Mouse (Mus musculus) Patski (cell line): ENCODE data around the gene P4hb. TPM values are rescaled to one million over a fixed set of nuclear protein-coding genes. Genes with fewer than 3 reads are reported as not detected.

Experiments used
- ATAC-seq: fragments of 100-300 bp; one replicate; pipeline ENCODE4 v1.8.0; 2021
- CTCF ChIA-PET: fragments of 350-600 bp; sonication (Branson Sonifier 250); formaldehyde crosslinking; loops from one replicate; lab custom pipeline; 2022; ENCODE audit warnings: inconsistent platforms; lab: Charles Lee
- POLR2A ChIA-PET: fragments of 350-600 bp; sonication (Branson Sonifier 250); formaldehyde crosslinking; loops from one replicate; lab custom pipeline; 2022; ENCODE audit warnings: antibody characterized with exemption, inconsistent platforms; lab: Charles Lee
- DNase-seq: peaks from one replicate; pipeline ENCODE4 v3.0.0-alpha.2; 2011; ENCODE audit warnings: low read depth, low spot score
- H3K27me3 ChIP-seq: fragments of 371-371 bp; one replicate; pipeline ENCODE4 v1.5.1; 2021
- CTCF ChIP-seq: fragments of 100-300 bp; IDR thresholded peaks from one replicate; pipeline ENCODE4 v1.5.1; 2021
- in situ Hi-C: fragments of 300-500 bp; cut with MboI; formaldehyde crosslinking; loops from 3 replicates; pipeline ENCODE4 v1.11.1; 2018; ENCODE audit warnings: low pct_unique_long_range_greater_than_20kb, mixed read lengths
- polyA plus RNA-seq: library from polyadenylated mRNA; unstranded; gene quantifications from one replicate; pipeline ENCODE4 v1.2.3, GENCODE M21; 2021

Gene P4hb
- polyA plus RNA-seq, 1 experiment from 2014 or later: 661 TPM

- ATAC-seq (no peak), DNase-seq (no peak)
- TF ChIP-seq CTCF: no peak
- ChIA-PET POLR2A (no interaction called here), CTCF (no interaction called here)
- H3K27me3 ChIP-seq: peaks cover 49% of the 10 kb centered on the region
- in situ Hi-C loops: no loop called here
Observed at GRCm38 (mm10) chr11:120530085-120530964, 42.7 kb downstream of the P4hb start, which contains the start of gene Gcgr. Gene Gcgr (plus strand): TSS chr11:120530699.

GRCm38 (mm10) chr11:120528903-120529302 lies 44.1 kb downstream of the P4hb start:
- DNase-seq (no peak), ATAC-seq (no peak)
- TF ChIP-seq CTCF: no peak
- CTCF ChIA-PET: no interaction called here
- in situ Hi-C loops: no loop called here
- peaks cover 39% of the 10 kb centered on the region for H3K27me3 ChIP-seq
- POLR2A ChIA-PET: no interaction called here

GRCm38 (mm10) chr11:120527690-120528354 lies 45.2 kb downstream of the P4hb start:
- ChIA-PET CTCF (no interaction called here), POLR2A (no interaction called here)
- in situ Hi-C loops: no loop called here
- peaks cover 37% of the 10 kb centered on the region for H3K27me3 ChIP-seq
- DNase-seq (no peak), ATAC-seq (no peak)
- TF ChIP-seq CTCF: no peak

- in situ Hi-C loops: no loop called here
- DNase-seq: no peak
- ChIA-PET POLR2A (no interaction called here), CTCF (no interaction called here)
- no peak for ATAC-seq
- H3K27me3 ChIP-seq: peaks cover 25% of the 10 kb centered on the region
- no peak for TF ChIP-seq CTCF
Observed at GRCm38 (mm10) chr11:120525959-120526358, 47.1 kb downstream of the P4hb start.

- peaks cover 2% of the 10 kb centered on the region for H3K27me3 ChIP-seq
- DNase-seq (no peak), ATAC-seq (no peak)
- POLR2A ChIA-PET: interaction anchor here (0.8 kb wide), 1 partner anchor 22 kb away, joined by 3 read pairs; no protein-coding TSS in a partner anchor
- CTCF ChIA-PET: interaction anchor here (1.2 kb wide), 1 partner anchor 20 kb away, joined by 4 read pairs; no protein-coding TSS in a partner anchor
- in situ Hi-C loops: no loop called here
- TF ChIP-seq CTCF: no peak
Observed at GRCm38 (mm10) chr11:120522581-120522980, 50.5 kb downstream of the P4hb start.

GRCm38 (mm10) chr11:120520967-120521540 lies 52.0 kb downstream of the P4hb start:
- no peaks in the 10 kb centered on the region for H3K27me3 ChIP-seq
- POLR2A ChIA-PET: no interaction called here
- in situ Hi-C loops: no loop called here
- DNase-seq (no peak), ATAC-seq (no peak)
- CTCF ChIA-PET: interaction anchor here (1.1 to 1.8 kb wide), 3 partner anchors 13 to 33 kb away, joined by 3 to 5 read pairs (median 3); no protein-coding TSS in a partner anchor
- TF ChIP-seq CTCF: no peak

- ChIA-PET CTCF (interaction anchor here (1.1 to 1.8 kb wide), 3 partner anchors 14 to 34 kb away, joined by 3 to 5 read pairs (median 3); no protein-coding TSS in a partner anchor), POLR2A (no interaction called here)
- ATAC-seq (no peak), DNase-seq (no peak)
- H3K27me3 ChIP-seq: no peaks in the 10 kb centered on the region
- in situ Hi-C loops: no loop called here
- TF ChIP-seq CTCF: no peak
Observed at GRCm38 (mm10) chr11:120520498-120520897, 52.6 kb downstream of the P4hb start.

- ChIA-PET CTCF (interaction anchor here (1.2 to 1.8 kb wide), 2 partner anchors 18 to 34 kb away, joined by 3 to 5 read pairs; no protein-coding TSS in a partner anchor), POLR2A (interaction anchor here (0.6 to 1.8 kb wide), 2 partner anchors 18 to 33 kb away, joined by 3 to 5 read pairs; no protein-coding TSS in a partner anchor)
- ATAC-seq (peak; percentile 47), DNase-seq (no peak)
- no peaks in the 10 kb centered on the region for H3K27me3 ChIP-seq
- no peak for TF ChIP-seq CTCF
- in situ Hi-C loops: loop anchor here (5.0 kb wide), 1 partner anchor 43 kb away; no protein-coding TSS in a partner anchor
Observed at GRCm38 (mm10) chr11:120519738-120520137, 53.3 kb downstream of the P4hb start.

GRCm38 (mm10) chr11:120518558-120518957 lies 54.5 kb downstream of the P4hb start:
- in situ Hi-C loops: loop anchor here (5.0 kb wide), 1 partner anchor 44 kb away; no protein-coding TSS in a partner anchor
- no peak for TF ChIP-seq CTCF
- H3K27me3 ChIP-seq: no peaks in the 10 kb centered on the region
- no peak for ATAC-seq
- no peak for DNase-seq
- ChIA-PET POLR2A (interaction anchor here (0.7 to 1.8 kb wide), 2 partner anchors 20 to 55 kb away, joined by 3 to 5 read pairs; no protein-coding TSS in a partner anchor), CTCF (interaction anchor here (0.8 to 1.1 kb wide), 4 partner anchors 36 to 58 kb away, joined by 3 read pairs; no protein-coding TSS in a partner anchor)

GRCm38 (mm10) chr11:120518027-120518426 lies 55.0 kb downstream of the P4hb start:
- DNase-seq: no peak
- in situ Hi-C loops: loop anchor here (5.0 kb wide), 1 partner anchor 44 kb away; no protein-coding TSS in a partner anchor
- TF ChIP-seq CTCF: no peak
- ChIA-PET POLR2A (interaction anchor here (0.7 to 1.6 kb wide), 2 partner anchors 55 to 56 kb away, joined by 3 to 5 read pairs; partner anchors contain the start of gene P4hb), CTCF (interaction anchor here (0.8 to 1.5 kb wide), 5 partner anchors 24 to 59 kb away, joined by 3 to 5 read pairs (median 3); no protein-coding TSS in a partner anchor)
- H3K27me3 ChIP-seq: no peaks in the 10 kb centered on the region
- no peak for ATAC-seq
